18 mouse cellular contexts compared by ENCODE assay signal in genomic region chr2:91878387-91879180, GRCm38 (mm10). TPM values are rescaled to one million over a fixed set of nuclear protein-coding genes. Genes with fewer than 3 reads are reported as not detected.
DNase-seq lines count a peak whose midpoint lies in the region; ATAC-seq and TF ChIP-seq lines count a peak whose summit lies in the region.
"Had no signal": no experiment of that assay in that cellular context is flagged by ENCODE, and none has a peak within 500 bp of the region (broad histone marks: within the 10 kb centered on the region; RNA-seq: fewer than 3 reads in every experiment).

No protein-coding gene starts in this region.

- no peak for DNase-seq in hindbrain, embryonic 14.5 days (ENCODE audit: low spot score)
- DNase-seq in hindbrain, embryonic 10.5 days (ENCODE audit: low spot score): no peak
- DNase-seq in right cerebral cortex, postnatal 14 days: peak; percentile 8
- no peak for DNase-seq in right cerebral cortex, postnatal 4 days
- DNase-seq in forebrain, postnatal 0 days: no peak
- peak; percentile 3 for DNase-seq in splenic B cell, adult 2 months (ENCODE audit: low read depth, low spot score)
- DNase-seq in gastrocnemius, postnatal 36 days: no peak
- DNase-seq in cerebellum, postnatal 4 days (ENCODE audit: low spot score in 2 of 2): no peak
- DNase-seq: adrenal gland, adult 2 months; cerebellum, postnatal 36 days; heart, postnatal 4 days; lung, postnatal 4 days had no signal

- 71% methylated on average over 7 of the region's 7 CpGs for WGBS in hindbrain, embryonic 14.5 days
- 86% methylated on average over 7 of the region's 7 CpGs for WGBS in hindbrain, embryonic 10.5 days
- 64% methylated on average over 7 of the region's 7 CpGs for WGBS in forebrain, postnatal 0 days

- peak overlapping the region; percentile 29; the same call in 1 of the 2 replicates for H3K27ac ChIP-seq in hindbrain, embryonic 14.5 days
- no peak overlapping the region for H3K27ac ChIP-seq in hindbrain, embryonic 10.5 days
- H3K27ac ChIP-seq in forebrain, postnatal 0 days (ENCODE audit: low read depth, low read length): no peak overlapping the region
- H3K27ac ChIP-seq: embryonic facial prominence, embryonic 15.5 days; heart, embryonic 10.5 days; kidney, postnatal 0 days; liver, embryonic 15.5 days had no signal

- no peak overlapping the region for H3K4me2 ChIP-seq in hindbrain, embryonic 14.5 days (replicated peaks)
- H3K4me2 ChIP-seq in forebrain, postnatal 0 days (ENCODE audit: low read depth): no peak overlapping the region
- H3K4me2 ChIP-seq: embryonic facial prominence, embryonic 15.5 days; liver, embryonic 15.5 days had no signal

- no peaks in the 10 kb centered on the region for H3K27me3 ChIP-seq in hindbrain, embryonic 14.5 days (ENCODE audit: control insufficient read depth, insufficient read depth, low read length)
- H3K27me3 ChIP-seq in hindbrain, embryonic 10.5 days (ENCODE audit: insufficient read depth, poor library complexity, severe bottlenecking): no peaks in the 10 kb centered on the region
- no peaks in the 10 kb centered on the region for H3K27me3 ChIP-seq in forebrain, postnatal 0 days (ENCODE audit: insufficient read depth, low read length)
- H3K27me3 ChIP-seq in splenic B cell, adult 2 months (ENCODE audit: control insufficient read depth, insufficient read depth, low read length, poor library complexity, severe bottlenecking): no peaks in the 10 kb centered on the region
- H3K27me3 ChIP-seq: embryonic facial prominence, embryonic 15.5 days; liver, embryonic 15.5 days; Patski had no signal

- H3K9ac ChIP-seq in hindbrain, embryonic 14.5 days: no peak overlapping the region
- H3K9ac ChIP-seq in forebrain, postnatal 0 days: no peak overlapping the region
- H3K9ac ChIP-seq: embryonic facial prominence, embryonic 15.5 days; liver, embryonic 15.5 days had no signal

- H3K4me3 ChIP-seq in hindbrain, embryonic 14.5 days (replicated peaks; ENCODE audit: low read length): no peak overlapping the region
- H3K4me3 ChIP-seq in hindbrain, embryonic 10.5 days: no peak overlapping the region
- H3K4me3 ChIP-seq in forebrain, postnatal 0 days (ENCODE audit: low read depth, low read length): no peak overlapping the region
- H3K4me3 ChIP-seq: embryonic facial prominence, embryonic 15.5 days; heart, embryonic 10.5 days; liver, embryonic 15.5 days had no signal

- no peak for TF ChIP-seq CTCF in forebrain, postnatal 0 days (IDR thresholded peaks at IDR 0.05; ENCODE audit: low read depth)

- no peaks in the 10 kb centered on the region; the same call in 1 of the 2 replicates for H3K4me1 ChIP-seq in hindbrain, embryonic 14.5 days (replicated peaks; ENCODE audit: control insufficient read depth, insufficient read depth, low read length)
- H3K4me1 ChIP-seq in hindbrain, embryonic 10.5 days (replicated peaks): no peaks in the 10 kb centered on the region
- no peaks in the 10 kb centered on the region for H3K4me1 ChIP-seq in forebrain, postnatal 0 days (ENCODE audit: insufficient read depth)
- H3K4me1 ChIP-seq: embryonic facial prominence, embryonic 15.5 days had no signal

- peaks cover 16% of the 10 kb centered on the region for H3K36me3 ChIP-seq in hindbrain, embryonic 14.5 days (replicated peaks; ENCODE audit: control insufficient read depth, insufficient read depth)
- peaks cover 21% of the 10 kb centered on the region for H3K36me3 ChIP-seq in hindbrain, embryonic 10.5 days
- peaks cover 11% of the 10 kb centered on the region for H3K36me3 ChIP-seq in forebrain, postnatal 0 days (ENCODE audit: insufficient read depth)
- no peaks in the 10 kb centered on the region; the same call in 1 of the 2 replicates for H3K36me3 ChIP-seq in splenic B cell, adult 2 months (ENCODE audit: control insufficient read depth, insufficient read depth, low read length, poor library complexity, severe bottlenecking)
- H3K36me3 ChIP-seq: embryonic facial prominence, embryonic 15.5 days had no signal

- intact Hi-C loops in gastrocnemius, postnatal 36 days (cut with DNase I): no loop called here

- no peak for ATAC-seq in hindbrain, embryonic 14.5 days (ENCODE audit: low FRiP score)
- peak; percentile 53; the same call in 1 of the 2 replicates for ATAC-seq in forebrain, postnatal 0 days
- ATAC-seq: intestine, embryonic 16.5 days; Patski had no signal

- H3K9me3 ChIP-seq in hindbrain, embryonic 14.5 days (ENCODE audit: control insufficient read depth, low read length): no peaks in the 10 kb centered on the region
- no peaks in the 10 kb centered on the region for H3K9me3 ChIP-seq in hindbrain, embryonic 10.5 days
- H3K9me3 ChIP-seq in forebrain, postnatal 0 days (ENCODE audit: low read length): no peaks in the 10 kb centered on the region
- H3K9me3 ChIP-seq: embryonic facial prominence, embryonic 15.5 days; heart, embryonic 10.5 days; liver, embryonic 15.5 days had no signal

RNA-seq across cellular contexts. Expression of gene Chrm4, which starts 48.5 kb away (rescaled TPM):
- polyA plus RNA-seq in hindbrain, embryonic 14.5 days (2014; fragmentation: Nextera tagmentation; extraction: Ambion mirVana): 0.52 and 0.67 TPM in 2 replicates
- 0.48 and 0.95 TPM in 2 replicates for polyA plus RNA-seq in hindbrain, embryonic 10.5 days (2016; fragmentation: Nextera tagmentation; extraction: Ambion mirVana)
- total RNA-seq in forebrain, postnatal 0 days (2014; rRNA removed): 4.0 and 7.0 TPM in 2 replicates
- 1.1 and 1.3 TPM in 2 replicates for polyA plus RNA-seq in forebrain, postnatal 0 days (2015; fragmentation: Nextera tagmentation; extraction: Ambion mirVana)
- total RNA-seq in gastrocnemius, postnatal 36 days (2021): not detected
- total RNA-seq: heart, postnatal 4 days had no signal
- polyA plus RNA-seq: kidney, postnatal 0 days; liver, embryonic 15.5 days; Patski had no signal

RNA-seq across cellular contexts. Expression of gene Mdk, which starts 53.5 kb away (rescaled TPM):
- 154 and 171 TPM in 2 replicates for polyA plus RNA-seq in hindbrain, embryonic 14.5 days (2014; fragmentation: Nextera tagmentation; extraction: Ambion mirVana)
- polyA plus RNA-seq in hindbrain, embryonic 10.5 days (2016; fragmentation: Nextera tagmentation; extraction: Ambion mirVana): 1,375 and 1,717 TPM in 2 replicates
- total RNA-seq in forebrain, postnatal 0 days (2014; rRNA removed): 74.2 and 75.5 TPM in 2 replicates
- polyA plus RNA-seq in forebrain, postnatal 0 days (2015; fragmentation: Nextera tagmentation; extraction: Ambion mirVana): 121 and 162 TPM in 2 replicates
- total RNA-seq in gastrocnemius, postnatal 36 days (2021): 1 to 10 TPM; 1.4 to 4.3 TPM

Comparison
In these comparisons a context has a peak if more than half of its experiments do, and no peak if none do; other contexts are left out.
1. DNase-seq: peak in right cerebral cortex, postnatal 14 days (single experiment) and splenic B cell, adult 2 months (single experiment); none in hindbrain, embryonic 14.5 days (single experiment), hindbrain, embryonic 10.5 days (single experiment), right cerebral cortex, postnatal 4 days (single experiment), forebrain, postnatal 0 days (single experiment), gastrocnemius, postnatal 36 days (0 of 2) and cerebellum, postnatal 4 days (0 of 2).